ENCODE assay signal across 33 mouse cellular contexts in the genomic region with DNA sequence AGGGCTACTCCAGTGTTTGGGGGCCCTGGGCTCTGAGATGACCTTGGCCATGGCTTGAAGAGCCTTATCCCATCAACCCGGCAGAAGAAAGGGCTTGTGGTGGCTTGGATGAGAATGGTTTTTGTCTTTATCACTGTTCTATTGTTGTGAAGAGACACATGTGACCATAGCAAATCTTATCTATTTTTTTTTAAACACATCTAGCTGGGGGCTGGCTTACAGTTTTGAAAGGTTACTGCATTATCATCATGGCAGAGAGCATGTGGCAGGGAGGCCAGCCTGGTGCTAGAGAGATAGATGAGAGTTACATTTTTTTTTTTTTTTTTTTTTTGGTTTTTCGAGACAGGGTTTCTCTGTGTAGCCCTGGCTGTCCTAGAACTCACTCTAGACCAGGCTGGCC. TPM values are rescaled to one million over a fixed set of nuclear protein-coding genes. Genes with fewer than 3 reads are reported as not detected.
"Had no signal": no experiment of that assay in that cellular context is flagged by ENCODE, and none has a peak within 500 bp of the region (broad histone marks: within the 10 kb centered on the region; RNA-seq: fewer than 3 reads in every experiment).

No protein-coding gene starts in this region.

- ATAC-seq: liver, embryonic 12.5 days; liver, postnatal 0 days; lung, postnatal 0 days; midbrain, embryonic 13.5 days; midbrain, embryonic 15.5 days; midbrain, embryonic 16.5 days had no signal

- H3K4me3 ChIP-seq: left cerebral cortex, adult 2 months; limb, embryonic 10.5 days; limb, embryonic 12.5 days; limb, embryonic 13.5 days; limb, embryonic 15.5 days; liver, embryonic 12.5 days; liver, embryonic 13.5 days; liver, embryonic 15.5 days; lung, embryonic 15.5 days; megakaryocyte, embryonic 14.5 days; midbrain, embryonic 10.5 days; midbrain, embryonic 12.5 days; midbrain, embryonic 13.5 days; midbrain, embryonic 15.5 days; myocyte had no signal

- H3K9me3 ChIP-seq: limb, embryonic 10.5 days; limb, embryonic 12.5 days; limb, embryonic 13.5 days; limb, embryonic 15.5 days; liver, embryonic 12.5 days; liver, embryonic 13.5 days; liver, embryonic 15.5 days; lung, embryonic 15.5 days; megakaryocyte, embryonic 14.5 days; midbrain, embryonic 12.5 days; midbrain, embryonic 13.5 days; midbrain, embryonic 15.5 days had no signal

- H3K9ac ChIP-seq: limb, embryonic 12.5 days; limb, embryonic 13.5 days; limb, embryonic 15.5 days; liver, embryonic 12.5 days; liver, embryonic 13.5 days; liver, embryonic 14.5 days; liver, embryonic 15.5 days; liver, postnatal 0 days; lung, embryonic 14.5 days; lung, embryonic 15.5 days; midbrain, embryonic 12.5 days; midbrain, embryonic 13.5 days; midbrain, embryonic 15.5 days had no signal

- H3K4me1 ChIP-seq: limb, embryonic 12.5 days; limb, embryonic 13.5 days; liver, embryonic 13.5 days; liver, embryonic 15.5 days; lung, embryonic 15.5 days had no signal

- H3K36me3 ChIP-seq: limb, embryonic 10.5 days; limb, embryonic 12.5 days; limb, embryonic 13.5 days; limb, embryonic 15.5 days; liver, embryonic 12.5 days; liver, embryonic 13.5 days; liver, embryonic 15.5 days; lung, embryonic 15.5 days; midbrain, embryonic 10.5 days; midbrain, embryonic 12.5 days; midbrain, embryonic 13.5 days; midbrain, embryonic 15.5 days had no signal

- H3K27ac ChIP-seq: left cerebral cortex, adult 2 months; limb, embryonic 10.5 days; limb, embryonic 12.5 days; limb, embryonic 13.5 days; limb, embryonic 15.5 days; liver, embryonic 12.5 days; liver, embryonic 13.5 days; liver, embryonic 14.5 days; liver, embryonic 15.5 days; lung, embryonic 15.5 days; macrophage; midbrain, embryonic 10.5 days; midbrain, embryonic 12.5 days; midbrain, embryonic 13.5 days; midbrain, embryonic 15.5 days had no signal

- H3K27me3 ChIP-seq: limb, embryonic 12.5 days; limb, embryonic 13.5 days; limb, embryonic 15.5 days; liver, embryonic 13.5 days; liver, embryonic 15.5 days; lung, embryonic 15.5 days; midbrain, embryonic 12.5 days; midbrain, embryonic 13.5 days; midbrain, embryonic 15.5 days had no signal

- DNase-seq: left cerebral cortex, postnatal 4 days; liver; liver, embryonic 13.5 days; liver, postnatal 0 days; lung, adult 18-20 months; lung, adult 2 months; lung, embryonic 14.5 days; lung, postnatal 10 days; lung, postnatal 14 days; lung, postnatal 36 days; lung, postnatal 4 days; midbrain, embryonic 14.5 days had no signal

RNA-seq across cellular contexts. Expression of a gene that starts 17.6 kb away (rescaled TPM):
- total RNA-seq: monocyte, adult 5-6 weeks had no signal
- polyA plus RNA-seq: liver, adult 2 months; liver, embryonic 13.5 days; liver, embryonic 16.5 days; liver, postnatal 0 days; macrophage; myocyte had no signal
